Mouse (Mus musculus) neural tube, embryonic 12.5 days (tissue): ENCODE results near the gene H2-Eb2. TPM values are rescaled to one million over a fixed set of nuclear protein-coding genes. Genes with fewer than 3 reads are reported as not detected.

ENCODE experiments used
- ATAC-seq: fragments of 200-750 bp; cut with Nextera tagmentation; 2 replicates; pipeline ENCODE4 v1.8.0; 2017; ENCODE audit warnings: low read depth, mild to moderate bottlenecking, moderate TSS enrichment, moderate library complexity; ENCODE audit not compliant: low FRiP score
- H3K27ac ChIP-seq: fragments of 300-500 bp; sonication (generic); 2 replicates; pipeline ENCODE4 v1.5.1; 2016
- H3K27me3 ChIP-seq: fragments of 300-500 bp; sonication (generic); replicated peaks from 2 replicates; pipeline ENCODE4 v1.6.1; 2016; ENCODE audit warnings: mild to moderate bottlenecking
- H3K36me3 ChIP-seq: fragments of 300-500 bp; sonication (generic); 2 replicates; pipeline ENCODE4 v1.6.1; 2016; ENCODE audit warnings: mild to moderate bottlenecking
- H3K4me1 ChIP-seq: fragments of 300-500 bp; sonication (generic); 2 replicates; pipeline ENCODE4 v1.6.1; 2016
- H3K4me2 ChIP-seq: fragments of 300-500 bp; sonication (generic); replicated peaks from 2 replicates; pipeline ENCODE4 v1.6.1; 2016; ENCODE audit warnings: mild to moderate bottlenecking
- H3K4me3 ChIP-seq: fragments of 300-500 bp; sonication (generic); 2 replicates; pipeline ENCODE4 v1.5.1; 2016
- H3K9ac ChIP-seq: fragments of 300-500 bp; sonication (generic); 2 replicates; pipeline ENCODE4 v1.6.1; 2016; ENCODE audit warnings: mild to moderate bottlenecking
- H3K9me3 ChIP-seq: fragments of 300-500 bp; sonication (generic); 2 replicates; pipeline ENCODE4 v1.6.1; 2016; ENCODE audit warnings: mild to moderate bottlenecking
- WGBS: fragments of 180-500 bp; shearing (Covaris S2); methylation state at CpG from one replicate; pipeline ENCODE4 v1.1.7; 2016; 5-methylcytosine and 5-hydroxymethylcytosine counted together
- polyA plus RNA-seq: library from polyadenylated mRNA; unstranded; fragments of >200 nt; fragmentation: Nextera tagmentation; extraction: Ambion mirVana; gene quantifications from 2 replicates; pipeline ENCODE4 v1.2.1, GENCODE M21; 2016

The H2-Eb2 gene
- polyA plus RNA-seq, result 0.20 TPM in 1 of 2 replicates, not detected in the other

DNA sequence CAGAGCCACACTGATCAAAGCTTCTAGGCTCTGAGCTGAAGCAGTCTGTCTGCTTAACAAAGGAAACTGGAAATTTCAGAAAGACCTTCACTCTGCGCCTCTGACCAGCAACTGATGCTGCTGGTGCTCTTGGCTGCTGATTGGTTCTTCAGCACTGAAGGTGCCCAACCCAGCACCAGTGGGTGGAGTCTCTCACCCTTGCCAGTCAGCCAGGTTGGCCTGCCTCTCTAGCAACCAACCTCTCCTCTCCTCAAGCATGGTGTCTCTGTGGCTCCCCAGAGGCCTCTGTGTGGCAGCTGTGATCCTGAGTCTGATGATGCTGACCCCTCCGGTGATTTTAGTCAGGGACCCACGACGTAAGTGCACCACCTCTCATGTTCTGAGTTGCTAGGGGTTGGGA lies at the start of gene H2-Eb2:
TSS of gene H2-Eb2 (plus strand) at position 230 of the 400 bp plus-strand sequence.
- no peaks in the 10 kb centered on the region for H3K27me3 ChIP-seq
- WGBS, result 53% methylated on average over 4 of the region's 4 CpGs
- no peak within 1 kb of the TSS for H3K9ac ChIP-seq
- H3K4me2 ChIP-seq, result no peak within 1 kb of the TSS
- no peak within 1 kb of the TSS for H3K4me3 ChIP-seq
- H3K4me1 ChIP-seq, result no peaks in the 10 kb centered on the region; the same call in 1 of the 2 replicates
- H3K36me3 ChIP-seq, result no peaks in the 10 kb centered on the region
- no peaks in the 10 kb centered on the region for H3K9me3 ChIP-seq
- no peak within 1 kb of the TSS for H3K27ac ChIP-seq
- no peak for ATAC-seq

DNA sequence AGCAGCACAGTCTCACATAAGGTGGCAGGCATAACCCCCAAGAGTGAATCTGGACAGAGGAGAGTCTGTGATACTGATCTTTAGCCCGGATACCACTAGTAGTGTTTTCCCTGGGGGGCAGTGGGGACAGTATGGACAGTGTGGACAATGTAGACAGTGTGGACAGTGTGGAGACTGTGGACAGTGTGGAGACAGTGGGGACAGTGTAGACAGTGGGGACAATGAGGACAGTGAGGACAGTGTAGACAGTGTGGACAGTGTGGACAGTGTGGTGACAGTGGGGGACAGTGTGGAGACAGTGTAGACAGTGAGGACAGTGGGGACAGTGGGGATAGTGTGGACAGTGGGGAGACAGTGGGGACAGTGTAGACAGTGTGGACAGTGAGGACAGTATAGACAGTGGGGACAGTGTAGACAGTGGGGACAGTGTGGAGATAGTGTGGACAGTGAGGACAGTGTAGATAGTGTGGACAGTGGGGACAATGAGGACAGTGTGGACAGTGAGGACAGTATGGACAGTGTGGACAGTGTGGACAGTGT lies 44.9 kb upstream of the H2-Eb2 start:
- 81% methylated on average over 1 of the region's 1 CpGs for WGBS
- no peak for ATAC-seq
- H3K4me2 ChIP-seq, result no peak overlapping the region
- no peak overlapping the region for H3K27ac ChIP-seq
- no peaks in the 10 kb centered on the region for H3K4me1 ChIP-seq
- 0 out of 2 replicates have a peak, but pooled peaks cover 3% of the 10 kb centered on the region for H3K9me3 ChIP-seq
- H3K4me3 ChIP-seq, result no peak overlapping the region
- no peaks in the 10 kb centered on the region for H3K27me3 ChIP-seq
- H3K36me3 ChIP-seq, result no peaks in the 10 kb centered on the region
- no peak overlapping the region for H3K9ac ChIP-seq

DNA sequence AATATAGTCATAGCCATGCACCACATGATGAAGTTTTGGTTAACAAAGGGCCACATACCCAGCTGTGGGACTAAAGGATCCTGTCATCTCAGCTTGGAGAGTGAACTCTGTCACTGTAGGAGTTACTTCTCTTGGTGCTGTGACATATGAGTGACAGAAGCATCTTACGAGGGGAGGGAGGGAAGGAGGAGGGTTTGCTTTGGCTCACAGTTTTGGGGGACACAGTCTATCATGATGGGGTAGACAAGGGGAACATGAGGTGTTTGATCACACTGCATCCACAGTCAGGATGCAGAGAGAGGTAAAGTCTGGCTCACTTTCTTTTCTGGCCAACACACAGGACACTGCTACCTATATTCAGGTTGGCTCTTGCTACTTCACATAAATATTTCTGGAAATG lies 43.6 kb upstream of the H2-Eb2 start:
- no peak for ATAC-seq
- Histone ChIP-seq H3K4me2 (no peak overlapping the region), H3K9me3 (no peaks in the 10 kb centered on the region), H3K9ac (no peak overlapping the region), H3K36me3 (no peaks in the 10 kb centered on the region), H3K4me3 (no peak overlapping the region), H3K27me3 (no peaks in the 10 kb centered on the region), H3K27ac (no peak overlapping the region), H3K4me1 (no peaks in the 10 kb centered on the region)
- WGBS, result 89% methylated on average over 1 of the region's 1 CpGs

GRCm38 (mm10) chr17:34285371-34285770 lies 40.1 kb upstream of the H2-Eb2 start:
- H3K9me3 ChIP-seq, result no peaks in the 10 kb centered on the region
- H3K9ac ChIP-seq, result no peak overlapping the region
- no peak overlapping the region for H3K4me2 ChIP-seq
- no peaks in the 10 kb centered on the region for H3K4me1 ChIP-seq
- no peak overlapping the region for H3K4me3 ChIP-seq
- no peak for ATAC-seq
- H3K27me3 ChIP-seq, result no peaks in the 10 kb centered on the region
- WGBS, result 79% methylated on average over 4 of the region's 4 CpGs
- H3K36me3 ChIP-seq, result no peaks in the 10 kb centered on the region
- no peak overlapping the region for H3K27ac ChIP-seq

GRCm38 (mm10) chr17:34285848-34286247 lies 39.6 kb upstream of the H2-Eb2 start:
- no peak for ATAC-seq
- Histone ChIP-seq H3K4me1 (no peaks in the 10 kb centered on the region), H3K27me3 (no peaks in the 10 kb centered on the region), H3K4me2 (no peak overlapping the region), H3K4me3 (no peak overlapping the region), H3K27ac (no peak overlapping the region), H3K9ac (no peak overlapping the region), H3K9me3 (no peaks in the 10 kb centered on the region), H3K36me3 (no peaks in the 10 kb centered on the region)
- 46% methylated on average over 4 of the region's 4 CpGs for WGBS

- 82% methylated on average over 5 of the region's 5 CpGs for WGBS
- Histone ChIP-seq H3K4me1 (no peaks in the 10 kb centered on the region), H3K9me3 (no peaks in the 10 kb centered on the region), H3K9ac (no peak overlapping the region), H3K4me2 (no peak overlapping the region), H3K36me3 (no peaks in the 10 kb centered on the region), H3K4me3 (no peak overlapping the region), H3K27ac (no peak overlapping the region), H3K27me3 (no peaks in the 10 kb centered on the region)
- ATAC-seq, result no peak
Observed at GRCm38 (mm10) chr17:34286501-34286900, 39.0 kb upstream of the H2-Eb2 start.

DNA sequence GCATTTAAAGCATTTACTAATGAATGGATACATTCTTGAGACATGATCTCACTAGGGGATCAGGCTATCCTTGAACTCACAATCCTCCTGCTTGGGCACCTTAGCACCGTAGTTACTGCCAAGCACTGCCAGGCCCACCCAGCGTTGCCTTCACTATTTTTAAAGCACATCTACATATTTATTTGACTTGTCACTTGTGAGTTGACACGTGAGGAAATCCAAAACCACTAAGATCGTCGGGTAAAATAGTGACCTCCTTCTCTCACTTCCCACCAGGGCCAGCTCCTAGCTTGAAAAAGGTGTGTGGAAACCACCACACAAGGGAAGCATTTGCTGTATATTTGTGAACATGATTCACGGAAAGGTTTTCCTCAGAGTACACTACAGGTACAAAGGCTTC lies 38.5 kb upstream of the H2-Eb2 start:
- no peak overlapping the region for H3K9ac ChIP-seq
- no peaks in the 10 kb centered on the region for H3K27me3 ChIP-seq
- WGBS, result 73% methylated on average over 6 of the region's 6 CpGs
- no peaks in the 10 kb centered on the region for H3K4me1 ChIP-seq
- no peaks in the 10 kb centered on the region for H3K36me3 ChIP-seq
- H3K9me3 ChIP-seq, result no peaks in the 10 kb centered on the region
- H3K4me3 ChIP-seq, result no peak overlapping the region
- ATAC-seq, result no peak
- H3K27ac ChIP-seq, result no peak overlapping the region
- no peak overlapping the region for H3K4me2 ChIP-seq

GRCm38 (mm10) chr17:34287648-34288047 lies 37.8 kb upstream of the H2-Eb2 start, which contains the start of gene H2-Aa:
TSS of gene H2-Aa (minus strand) at chr17:34287823.
- ATAC-seq, result no peak
- no peaks in the 10 kb centered on the region for H3K36me3 ChIP-seq
- WGBS, result 15% methylated on average over 8 of the region's 8 CpGs
- H3K27me3 ChIP-seq, result no peaks in the 10 kb centered on the region
- no peak within 1 kb of the TSS for H3K4me3 ChIP-seq
- no peaks in the 10 kb centered on the region for H3K9me3 ChIP-seq
- H3K9ac ChIP-seq, result no peak within 1 kb of the TSS
- H3K27ac ChIP-seq, result no peak within 1 kb of the TSS
- no peaks in the 10 kb centered on the region for H3K4me1 ChIP-seq
- H3K4me2 ChIP-seq, result no peak within 1 kb of the TSS

- Histone ChIP-seq H3K4me3 (no peak overlapping the region), H3K4me1 (no peaks in the 10 kb centered on the region), H3K27me3 (no peaks in the 10 kb centered on the region), H3K9ac (no peak overlapping the region), H3K36me3 (no peaks in the 10 kb centered on the region), H3K9me3 (no peaks in the 10 kb centered on the region), H3K27ac (no peak overlapping the region), H3K4me2 (no peak overlapping the region)
- WGBS, result 65% methylated on average over 3 of the region's 3 CpGs
- ATAC-seq, result no peak
Observed at GRCm38 (mm10) chr17:34288131-34288530, 37.3 kb upstream of the H2-Eb2 start.

- ATAC-seq, result peak; percentile 83
- H3K4me3 ChIP-seq, result no peak overlapping the region
- no peaks in the 10 kb centered on the region for H3K36me3 ChIP-seq
- H3K4me2 ChIP-seq, result no peak overlapping the region
- no peaks in the 10 kb centered on the region for H3K9me3 ChIP-seq
- no peaks in the 10 kb centered on the region for H3K27me3 ChIP-seq
- H3K4me1 ChIP-seq, result no peaks in the 10 kb centered on the region; the same call in 1 of the 2 replicates
- H3K9ac ChIP-seq, result no peak overlapping the region
- WGBS, result 16% methylated on average over 8 of the region's 8 CpGs
- no peak overlapping the region for H3K27ac ChIP-seq
Observed at GRCm38 (mm10) chr17:34291609-34292008, 33.9 kb upstream of the H2-Eb2 start.

- no peak overlapping the region for H3K27ac ChIP-seq
- H3K9me3 ChIP-seq, result no peaks in the 10 kb centered on the region
- no peak for ATAC-seq
- H3K4me3 ChIP-seq, result no peak overlapping the region
- H3K4me2 ChIP-seq, result no peak overlapping the region
- H3K9ac ChIP-seq, result no peak overlapping the region
- no peaks in the 10 kb centered on the region; the same call in 1 of the 2 replicates for H3K4me1 ChIP-seq
- 93% methylated on average over 4 of the region's 4 CpGs for WGBS
- no peaks in the 10 kb centered on the region for H3K27me3 ChIP-seq
- no peaks in the 10 kb centered on the region for H3K36me3 ChIP-seq
Observed at GRCm38 (mm10) chr17:34292570-34292969, 32.9 kb upstream of the H2-Eb2 start.

DNA sequence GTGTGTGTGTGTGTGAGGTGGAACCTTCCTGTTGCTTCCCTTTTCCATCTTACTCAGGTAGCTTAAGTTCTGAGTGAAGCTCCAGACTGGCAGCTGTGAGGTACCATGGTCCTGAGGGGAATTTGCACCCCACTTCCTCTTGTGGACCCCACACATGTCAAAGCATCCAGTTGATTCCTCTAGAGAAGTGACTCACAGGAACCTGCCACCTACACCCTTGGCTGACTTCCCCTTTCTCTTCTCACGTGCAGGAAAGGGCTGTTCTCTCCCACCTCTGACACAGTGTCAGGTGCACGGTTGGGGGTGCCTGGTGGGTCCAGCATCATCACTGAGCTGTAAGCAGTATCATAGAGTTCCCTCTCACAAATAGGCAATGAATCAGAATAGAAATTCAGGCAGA lies 31.9 kb upstream of the H2-Eb2 start:
- no peaks in the 10 kb centered on the region; the same call in 1 of the 2 replicates for H3K4me1 ChIP-seq
- no peaks in the 10 kb centered on the region for H3K27me3 ChIP-seq
- no peak overlapping the region for H3K27ac ChIP-seq
- ATAC-seq, result no peak
- no peak overlapping the region for H3K4me3 ChIP-seq
- H3K4me2 ChIP-seq, result no peak overlapping the region
- H3K36me3 ChIP-seq, result no peaks in the 10 kb centered on the region
- H3K9ac ChIP-seq, result no peak overlapping the region
- 62% methylated on average over 2 of the region's 2 CpGs for WGBS
- no peaks in the 10 kb centered on the region for H3K9me3 ChIP-seq

GRCm38 (mm10) chr17:34294249-34294648 lies 31.2 kb upstream of the H2-Eb2 start:
- Histone ChIP-seq H3K4me3 (no peak overlapping the region), H3K4me2 (no peak overlapping the region), H3K36me3 (no peaks in the 10 kb centered on the region), H3K9ac (no peak overlapping the region), H3K27me3 (no peaks in the 10 kb centered on the region), H3K27ac (no peak overlapping the region), H3K9me3 (no peaks in the 10 kb centered on the region), H3K4me1 (no peaks in the 10 kb centered on the region; the same call in 1 of the 2 replicates)
- ATAC-seq, result no peak
- 70% methylated on average over 4 of the region's 4 CpGs for WGBS
